Mouse (Mus musculus) ES-E14 (cell line): ENCODE results near the gene Car3.

Source experiments
- CHD2 ChIP-seq: IDR thresholded peaks from 2 replicates; pipeline ENCODE4 v1.6.1; 2014; ENCODE audit warnings: mild to moderate bottlenecking, low read depth, low read length, inconsistent platforms
- MAFK ChIP-seq: IDR thresholded peaks from 2 replicates; pipeline ENCODE4 v1.6.1; 2014; ENCODE audit warnings: mild to moderate bottlenecking, low read depth, low read length, inconsistent platforms; ENCODE audit not compliant: insufficient read depth
- ZC3H11A ChIP-seq: IDR thresholded peaks from 2 replicates; pipeline ENCODE4 v1.6.1; 2012; ENCODE audit warnings: low read depth, mild to moderate bottlenecking, inconsistent platforms, low read length, borderline replicate concordance

DNA sequence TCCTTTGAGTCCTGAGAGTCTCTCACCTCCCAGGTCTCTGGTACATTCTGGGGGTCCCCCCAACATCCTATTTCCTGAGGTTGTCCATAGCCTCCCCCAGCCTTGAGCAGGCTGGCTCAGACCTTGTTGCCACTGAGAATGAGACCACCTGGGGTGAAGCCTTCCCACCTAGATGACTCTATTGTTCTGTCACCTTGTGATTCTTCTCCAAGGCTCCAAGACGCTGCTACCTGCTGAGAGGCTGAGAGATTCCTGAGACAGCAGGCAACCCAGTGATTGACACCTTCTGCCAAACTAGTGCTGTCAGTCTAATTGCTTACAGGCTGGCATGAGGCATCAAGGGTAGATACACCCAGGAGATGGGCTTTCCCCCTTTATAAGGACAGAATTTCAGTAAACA lies 44.0 kb downstream of the Car3 start:
- TF ChIP-seq CHD2 (no peak), MAFK (no peak), ZC3H11A (no peak)
